Mouse (Mus musculus): ENCODE results near the gene Ppp1r14c. TPM values are rescaled to one million over a fixed set of nuclear protein-coding genes. Genes with fewer than 3 reads are reported as not detected.
"Not testable (repeated sequence)": the region's sequence is repeated elsewhere in the genome, so short reads cannot be mapped to it uniquely, and the experiment has no call there.

The Ppp1r14c gene
- polyA plus RNA-seq, 1 experiment from 2014 or later = 66.5 TPM

DNA sequence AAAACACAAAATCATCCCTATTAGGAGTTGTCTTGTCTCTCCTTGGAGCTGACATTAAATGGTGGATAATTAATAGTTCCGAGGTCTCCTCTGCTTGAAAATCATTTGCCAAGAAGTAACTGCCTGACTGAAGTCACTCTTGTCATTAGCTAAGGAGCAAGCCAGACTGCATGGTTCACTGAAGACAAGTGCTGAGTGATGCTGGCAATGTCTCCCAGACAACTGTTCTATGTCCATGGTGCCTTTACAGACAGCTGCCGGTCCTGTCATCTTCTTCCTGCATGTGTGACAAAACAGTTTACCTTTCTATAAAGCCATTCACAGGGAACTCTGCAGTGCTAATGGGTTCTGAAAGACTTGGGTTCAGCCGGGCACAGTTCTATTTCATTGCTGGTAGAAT lies 124.2 kb downstream of the Ppp1r14c start:
- no peak overlapping the region for H3K4me2 ChIP-seq
- no peaks in the 10 kb centered on the region for H3K4me1 ChIP-seq
- H3K27ac ChIP-seq (replicated peaks) = no peak overlapping the region
- WGBS = 86% methylated on average over 3 of the region's 3 CpGs
- no peak overlapping the region for H3K4me3 ChIP-seq (replicated peaks)
- no peak overlapping the region for H3K9ac ChIP-seq (replicated peaks)
- no peaks in the 10 kb centered on the region for H3K9me3 ChIP-seq (replicated peaks)
- H3K27me3 ChIP-seq (replicated peaks) = no peaks in the 10 kb centered on the region
- no peaks in the 10 kb centered on the region for H3K36me3 ChIP-seq
- no peak for ATAC-seq (ENCODE audit: low FRiP score)

DNA sequence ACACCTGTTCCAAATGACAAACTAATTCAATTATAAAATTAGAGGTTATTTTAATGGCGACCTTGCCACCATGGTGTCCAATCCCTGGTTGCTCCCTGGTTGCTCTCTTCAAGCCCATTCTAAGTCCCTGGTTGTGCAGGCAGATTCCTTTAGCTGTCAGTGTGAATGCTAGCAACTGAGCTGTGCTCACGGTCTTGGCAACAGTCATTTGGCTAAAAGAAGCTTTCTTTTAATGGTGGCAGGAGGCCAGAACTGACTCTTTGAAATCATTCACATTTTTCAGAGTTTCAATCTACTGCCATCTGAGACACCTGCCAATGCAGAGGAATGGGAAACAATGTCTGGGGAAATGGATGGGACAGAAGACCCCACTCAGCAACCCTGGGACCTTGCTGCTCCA lies 130.9 kb downstream of the Ppp1r14c start:
- Histone ChIP-seq H3K4me3 (replicated peaks) (no peak overlapping the region), H3K4me1 (no peaks in the 10 kb centered on the region), H3K27ac (replicated peaks) (no peak overlapping the region), H3K27me3 (replicated peaks) (no peaks in the 10 kb centered on the region), H3K4me2 (no peak overlapping the region), H3K9ac (replicated peaks) (no peak overlapping the region), H3K36me3 (no peaks in the 10 kb centered on the region), H3K9me3 (replicated peaks) (0 out of 2 replicates have a peak, but pooled peaks cover 3% of the 10 kb centered on the region)
- 58% methylated on average over 2 of the region's 2 CpGs for WGBS
- no peak for ATAC-seq (ENCODE audit: low FRiP score)

DNA sequence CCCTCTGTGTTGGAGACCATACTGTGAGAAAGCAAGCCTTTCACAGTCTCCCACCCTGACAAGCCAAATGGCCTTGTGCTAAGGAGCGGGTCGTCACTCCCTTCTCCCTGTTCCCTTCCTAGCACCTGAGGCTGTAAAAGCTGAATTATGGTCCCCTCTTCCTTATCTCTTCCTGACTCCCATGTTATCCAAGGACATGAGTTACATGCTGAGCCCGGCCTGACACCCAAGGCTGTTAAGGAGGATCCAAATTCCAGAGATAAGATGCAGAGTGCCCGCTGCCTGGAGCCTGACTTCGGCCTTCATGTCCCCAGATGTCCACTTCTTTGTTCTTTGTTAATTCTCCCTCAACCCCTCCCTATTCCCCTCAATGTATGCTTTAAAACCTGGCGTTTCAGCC lies 135.0 kb downstream of the Ppp1r14c start:
- H3K4me2 ChIP-seq; H3K27ac ChIP-seq (replicated peaks); H3K9ac ChIP-seq (replicated peaks); H3K36me3 ChIP-seq; ATAC-seq (ENCODE audit: low FRiP score); H3K9me3 ChIP-seq (replicated peaks); H3K4me3 ChIP-seq (replicated peaks); H3K27me3 ChIP-seq (replicated peaks); H3K4me1 ChIP-seq: not testable (repeated sequence)
- 96% methylated on average over 6 of the region's 6 CpGs for WGBS

DNA sequence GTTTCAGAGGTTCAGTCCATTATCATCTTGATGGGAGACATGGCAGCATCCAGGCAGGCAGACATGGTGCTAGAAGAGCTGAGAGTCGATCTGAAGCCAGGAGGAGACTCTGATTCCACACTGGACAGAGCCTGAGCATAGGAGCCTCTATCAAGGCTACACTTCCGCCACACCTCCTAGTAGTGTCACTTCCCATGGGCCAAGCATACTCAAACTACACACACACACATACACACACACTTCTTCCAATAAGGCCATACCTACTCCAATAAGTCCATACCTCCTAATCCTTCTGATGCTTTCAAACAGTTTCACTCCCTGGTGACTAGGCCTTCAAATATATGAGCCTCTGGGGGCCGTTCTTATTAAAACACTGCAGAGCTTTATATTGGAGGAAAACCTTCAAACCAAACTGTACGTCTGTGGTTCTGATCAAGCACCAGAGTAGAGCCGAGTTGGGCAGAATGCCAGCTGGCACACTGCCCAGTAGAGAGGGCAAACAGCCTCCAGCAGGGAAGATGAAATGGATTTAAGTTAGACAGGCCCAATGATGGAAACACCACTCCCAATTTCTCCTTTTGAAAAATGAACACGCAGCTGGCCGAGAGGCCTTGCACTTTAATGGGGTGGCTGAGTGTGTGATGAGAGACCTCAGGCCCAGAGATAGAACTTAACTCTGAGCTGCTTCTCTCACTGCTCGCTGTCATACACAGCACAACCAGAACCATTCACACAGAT lies 141.8 kb downstream of the Ppp1r14c start:
- Histone ChIP-seq H3K4me2 (no peak overlapping the region), H3K9ac (replicated peaks) (no peak overlapping the region), H3K27ac (replicated peaks) (peak overlapping the region; percentile 52; the same call in 1 of the 2 replicates), H3K27me3 (replicated peaks) (no peaks in the 10 kb centered on the region), H3K36me3 (no peaks in the 10 kb centered on the region), H3K9me3 (replicated peaks) (no peaks in the 10 kb centered on the region), H3K4me1 (peaks cover 11% of the 10 kb centered on the region), H3K4me3 (replicated peaks) (no peak overlapping the region)
- ATAC-seq (ENCODE audit: low FRiP score) = peak; percentile 59
- 44% methylated on average over 8 of the region's 8 CpGs for WGBS

DNA sequence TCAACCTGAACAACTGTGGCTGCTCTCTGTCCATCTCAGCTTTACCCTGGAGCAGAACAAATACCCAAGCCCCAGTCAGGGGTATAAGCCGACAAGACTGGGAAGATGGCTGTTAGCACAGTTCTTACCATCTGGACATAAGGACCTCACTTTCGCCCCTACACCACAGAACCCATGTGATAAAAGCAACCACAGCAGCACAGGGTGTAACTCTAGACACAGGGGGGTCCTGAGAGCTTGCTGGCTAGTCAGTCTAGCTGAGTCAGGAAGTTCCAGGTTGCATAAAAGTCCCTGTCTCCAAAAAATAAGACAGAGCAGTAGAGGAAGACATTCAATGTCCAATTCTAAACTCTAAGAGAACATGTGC lies 142.3 kb downstream of the Ppp1r14c start:
- no peaks in the 10 kb centered on the region for H3K36me3 ChIP-seq
- no peaks in the 10 kb centered on the region for H3K27me3 ChIP-seq (replicated peaks)
- no peak overlapping the region for H3K4me2 ChIP-seq
- peaks cover 11% of the 10 kb centered on the region for H3K4me1 ChIP-seq
- no peak overlapping the region for H3K4me3 ChIP-seq (replicated peaks)
- peak overlapping the region; percentile 52; the same call in 1 of the 2 replicates for H3K27ac ChIP-seq (replicated peaks)
- no peak overlapping the region for H3K9ac ChIP-seq (replicated peaks)
- 59% methylated on average over 2 of the region's 2 CpGs for WGBS
- no peaks in the 10 kb centered on the region for H3K9me3 ChIP-seq (replicated peaks)
- ATAC-seq (ENCODE audit: low FRiP score) = no peak

DNA sequence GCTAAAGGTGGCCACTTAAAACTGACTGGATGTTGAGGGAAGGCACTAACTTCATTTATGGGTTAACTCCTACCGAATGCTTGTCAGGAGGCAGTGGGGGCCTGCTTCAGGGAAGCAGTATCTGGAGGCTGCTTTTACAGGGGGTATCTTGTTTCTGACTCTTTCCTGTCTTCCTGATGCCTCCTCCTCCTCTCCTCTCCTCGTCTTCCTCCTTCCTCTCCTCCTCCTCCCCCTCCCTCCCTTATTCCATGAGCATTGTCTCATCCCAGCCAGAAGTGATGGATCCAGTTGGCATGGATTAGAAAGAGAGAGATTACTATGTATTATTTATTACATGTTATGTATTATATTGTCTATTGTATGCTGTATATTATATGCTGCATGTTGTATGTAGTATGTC lies 142.9 kb downstream of the Ppp1r14c start:
- no peaks in the 10 kb centered on the region for H3K9me3 ChIP-seq (replicated peaks)
- no peak overlapping the region for H3K4me3 ChIP-seq (replicated peaks)
- no peak overlapping the region for H3K27ac ChIP-seq (replicated peaks)
- no peak overlapping the region for H3K9ac ChIP-seq (replicated peaks)
- no peaks in the 10 kb centered on the region for H3K36me3 ChIP-seq
- H3K4me2 ChIP-seq = no peak overlapping the region
- H3K4me1 ChIP-seq = peaks cover 11% of the 10 kb centered on the region
- ATAC-seq (ENCODE audit: low FRiP score) = no peak
- H3K27me3 ChIP-seq (replicated peaks) = no peaks in the 10 kb centered on the region
- WGBS = 66% methylated on average over 2 of the region's 2 CpGs

DNA sequence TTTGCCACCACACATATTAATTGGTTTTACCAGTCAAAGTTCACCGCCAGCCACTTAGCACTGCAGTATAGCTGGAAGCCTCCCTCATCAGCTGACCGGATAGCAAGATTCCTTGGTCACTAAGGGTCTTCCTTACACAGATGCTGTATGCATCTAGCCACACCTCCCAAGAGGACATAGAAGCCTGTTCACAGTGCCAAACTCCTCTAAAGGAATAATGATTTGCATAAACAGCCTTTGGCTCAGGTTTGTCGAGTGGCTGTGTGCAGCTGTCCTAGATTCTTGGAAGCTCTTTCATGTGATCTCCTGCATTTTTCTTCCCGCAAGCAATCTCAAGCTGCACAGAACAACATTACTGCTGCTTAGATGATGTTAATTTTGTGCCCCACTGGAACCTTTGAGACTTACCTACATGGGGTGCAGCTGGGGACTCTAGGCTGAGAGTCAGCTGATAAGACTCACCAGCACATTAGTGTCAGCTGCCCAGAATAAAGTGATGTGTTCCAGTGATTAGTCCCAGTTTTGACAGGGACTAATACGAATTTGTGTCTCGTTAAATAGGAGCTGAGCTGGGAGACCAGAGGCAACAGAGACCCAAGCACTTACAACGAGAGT lies 143.9 kb downstream of the Ppp1r14c start:
- H3K9me3 ChIP-seq (replicated peaks) = no peaks in the 10 kb centered on the region
- no peaks in the 10 kb centered on the region for H3K27me3 ChIP-seq (replicated peaks)
- no peak for ATAC-seq (ENCODE audit: low FRiP score)
- 58% methylated on average over 7 of the region's 7 CpGs for WGBS
- no peak overlapping the region for H3K4me2 ChIP-seq
- no peaks in the 10 kb centered on the region for H3K36me3 ChIP-seq
- H3K27ac ChIP-seq (replicated peaks) = no peak overlapping the region
- H3K4me1 ChIP-seq = peaks cover 11% of the 10 kb centered on the region
- H3K9ac ChIP-seq (replicated peaks) = no peak overlapping the region
- H3K4me3 ChIP-seq (replicated peaks) = no peak overlapping the region

DNA sequence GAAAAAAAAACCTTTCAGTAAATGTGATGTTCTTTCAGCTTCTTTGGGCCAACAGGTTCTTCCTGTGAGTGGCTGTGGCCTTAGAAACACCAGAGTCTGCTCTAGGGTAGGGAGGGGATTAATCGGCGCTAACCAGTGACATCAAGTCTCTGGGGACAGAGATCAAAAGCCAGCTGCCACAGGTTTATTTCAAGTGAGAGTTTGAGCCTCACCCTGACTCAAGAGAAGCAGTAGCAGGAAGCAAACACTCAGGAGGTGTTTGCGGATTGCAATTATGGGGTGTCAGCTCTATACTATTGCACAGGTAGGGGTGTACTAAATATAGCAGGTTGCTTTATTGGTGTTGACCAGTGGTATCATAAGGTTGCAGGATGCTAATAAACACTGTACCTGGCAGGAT lies 144.6 kb downstream of the Ppp1r14c start:
- Histone ChIP-seq H3K4me1 (peaks cover 11% of the 10 kb centered on the region), H3K27ac (replicated peaks) (no peak overlapping the region), H3K4me2 (no peak overlapping the region), H3K9me3 (replicated peaks) (no peaks in the 10 kb centered on the region), H3K27me3 (replicated peaks) (no peaks in the 10 kb centered on the region), H3K4me3 (replicated peaks) (no peak overlapping the region), H3K9ac (replicated peaks) (no peak overlapping the region), H3K36me3 (no peaks in the 10 kb centered on the region)
- no peak for ATAC-seq (ENCODE audit: low FRiP score)
- WGBS = 80% methylated on average over 3 of the region's 3 CpGs

DNA sequence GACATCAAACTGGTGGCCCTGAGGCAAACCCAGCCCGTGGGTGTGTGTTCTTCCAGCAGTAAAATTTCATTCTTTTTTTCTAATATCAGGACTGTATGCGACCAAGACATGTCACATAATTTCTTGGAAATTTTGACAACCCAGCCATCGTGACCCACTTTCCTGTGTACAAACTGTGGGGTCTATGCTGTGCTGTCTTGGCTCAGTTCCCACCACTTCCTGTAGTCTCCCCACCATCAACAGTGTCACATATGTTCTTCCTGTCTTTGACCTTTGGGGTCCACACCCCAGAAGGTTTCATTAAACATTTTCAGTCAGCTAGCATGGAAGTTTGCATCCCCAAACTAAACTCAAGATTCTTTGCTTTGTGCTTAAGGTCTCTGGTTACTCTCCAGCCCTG lies 145.5 kb downstream of the Ppp1r14c start:
- no peak overlapping the region for H3K4me2 ChIP-seq
- H3K27me3 ChIP-seq (replicated peaks) = no peaks in the 10 kb centered on the region
- H3K4me3 ChIP-seq (replicated peaks) = no peak overlapping the region
- H3K9me3 ChIP-seq (replicated peaks) = no peaks in the 10 kb centered on the region
- ATAC-seq (ENCODE audit: low FRiP score) = no peak
- no peak overlapping the region for H3K27ac ChIP-seq (replicated peaks)
- no peaks in the 10 kb centered on the region for H3K36me3 ChIP-seq
- WGBS = 79% methylated on average over 3 of the region's 3 CpGs
- peaks cover 11% of the 10 kb centered on the region for H3K4me1 ChIP-seq
- no peak overlapping the region for H3K9ac ChIP-seq (replicated peaks)

DNA sequence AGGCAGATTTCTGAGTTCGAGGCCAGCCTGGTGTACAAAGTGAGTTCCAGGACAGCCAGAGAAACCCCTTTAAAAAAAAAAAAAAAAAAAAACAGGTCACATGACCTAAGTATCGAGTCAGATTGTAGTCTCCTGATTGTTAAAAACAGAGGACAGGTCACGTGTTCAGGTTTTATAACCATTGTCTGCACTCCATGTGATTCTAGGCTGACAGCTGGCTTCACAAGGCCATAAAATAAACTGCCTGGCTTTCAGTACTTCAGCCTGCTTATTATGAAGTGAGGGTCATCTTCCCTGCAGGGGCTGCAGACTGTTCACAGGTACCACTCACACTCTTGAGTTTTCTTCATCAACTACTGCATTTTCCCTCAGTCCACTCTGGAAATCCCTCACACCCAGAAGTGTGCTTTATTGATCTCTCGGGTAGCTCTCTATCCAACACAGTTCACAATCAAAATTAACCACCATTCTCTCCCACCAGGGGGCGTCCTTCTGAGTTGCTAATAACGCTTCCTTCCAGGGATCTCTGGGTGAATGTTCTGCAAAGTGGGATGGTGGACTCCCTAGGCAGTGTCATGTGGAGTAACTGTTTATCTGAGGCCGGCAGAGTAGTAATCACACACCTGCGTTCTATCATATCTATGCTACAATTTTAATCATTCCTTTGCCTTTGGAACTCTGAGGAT lies 146.9 kb downstream of the Ppp1r14c start:
- no peaks in the 10 kb centered on the region for H3K36me3 ChIP-seq
- H3K9ac ChIP-seq (replicated peaks) = no peak overlapping the region
- peaks cover 6% of the 10 kb centered on the region for H3K4me1 ChIP-seq
- no peak overlapping the region for H3K4me2 ChIP-seq
- 64% methylated on average over 8 of the region's 8 CpGs for WGBS
- H3K9me3 ChIP-seq (replicated peaks) = no peaks in the 10 kb centered on the region
- no peak overlapping the region for H3K4me3 ChIP-seq (replicated peaks)
- H3K27me3 ChIP-seq (replicated peaks) = no peaks in the 10 kb centered on the region
- no peak overlapping the region for H3K27ac ChIP-seq (replicated peaks)
- no peak for ATAC-seq (ENCODE audit: low FRiP score)

DNA sequence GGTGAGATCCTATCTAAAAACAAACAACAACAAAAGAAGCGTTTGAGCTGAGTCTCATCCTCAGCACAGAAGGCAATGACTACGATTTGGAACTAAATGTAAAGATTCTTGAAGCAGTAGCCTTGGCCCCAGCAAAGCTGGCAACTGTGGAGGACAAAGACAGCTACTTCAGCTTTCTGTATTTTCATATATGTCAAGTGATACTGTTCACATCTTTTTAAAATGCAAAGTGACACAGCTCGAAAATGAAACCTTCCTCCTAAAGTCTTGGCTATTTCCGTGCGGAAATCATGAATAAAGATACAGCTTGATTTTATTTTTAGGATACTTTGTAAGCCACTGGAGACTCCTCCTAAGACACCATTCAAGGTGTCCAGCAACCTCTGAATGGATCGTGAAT lies 148.1 kb downstream of the Ppp1r14c start:
- Histone ChIP-seq H3K9me3 (replicated peaks) (no peaks in the 10 kb centered on the region), H3K36me3 (no peaks in the 10 kb centered on the region), H3K27ac (replicated peaks) (no peak overlapping the region), H3K9ac (replicated peaks) (no peak overlapping the region), H3K4me1 (no peaks in the 10 kb centered on the region; the same call in none of the 2 replicates), H3K4me2 (no peak overlapping the region), H3K27me3 (replicated peaks) (no peaks in the 10 kb centered on the region), H3K4me3 (replicated peaks) (no peak overlapping the region)
- no peak for ATAC-seq (ENCODE audit: low FRiP score)
- 81% methylated on average over 6 of the region's 6 CpGs for WGBS
